Mouse (Mus musculus) E14TG2a.4 (cell line): ENCODE measurements at regions not wholly inside any gene's neighbourhood (a gene's known extent, or its start where the extent isn't known, plus 50 kb on each side); places are given as distances from the start of the nearest gene placed in this dataset.

Experiments used
- CTCF ChIP-seq: conservative IDR thresholded peaks from 2 replicates; pipeline ENCODE4 v1.5.1; 2014; ENCODE audit warnings: low read length
- NANOG ChIP-seq: IDR thresholded peaks from 2 replicates; pipeline ENCODE4 v1.6.1; 2014; ENCODE audit warnings: borderline replicate concordance, low read length, mixed read lengths

GRCm38 (mm10) chr13:78928347-78928746, 728.8 kb upstream of the Nr2f1 start:
- TF ChIP-seq CTCF (no peak), NANOG (no peak)
